26 mouse cellular contexts compared by ENCODE assay signal in the genomic region with DNA sequence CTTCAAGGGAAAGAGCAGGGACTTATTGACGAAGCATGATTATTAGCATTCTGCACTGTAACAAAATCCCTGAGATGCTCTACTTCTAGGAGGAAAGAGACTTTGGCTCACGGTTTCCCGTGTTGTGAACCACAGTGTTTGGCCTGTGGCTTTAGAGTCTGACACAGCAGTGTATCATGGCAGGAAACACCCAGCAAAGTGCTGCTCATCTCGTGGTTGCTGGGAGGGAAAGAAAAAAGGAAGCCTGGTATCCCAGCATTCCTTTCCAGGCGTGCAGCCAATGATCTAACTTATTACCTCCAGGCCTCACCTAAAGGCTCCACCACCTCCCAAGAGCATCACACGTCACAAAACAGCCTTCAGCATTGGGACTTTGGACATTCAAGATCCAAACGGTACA. TPM values are rescaled to one million over a fixed set of nuclear protein-coding genes. Genes with fewer than 3 reads are reported as not detected.
DNase-seq lines count a peak whose midpoint lies in the region; ATAC-seq and TF ChIP-seq lines count a peak whose summit lies in the region.
"Had no signal": no experiment of that assay in that cellular context is flagged by ENCODE, and none has a peak within 500 bp of the region (broad histone marks: within the 10 kb centered on the region; RNA-seq: fewer than 3 reads in every experiment).

No protein-coding gene starts in this region.

- H3K36me3 ChIP-seq in heart, embryonic 10.5 days = peaks cover 28% of the 10 kb centered on the region; the same call in 1 of the 2 replicates
- H3K36me3 ChIP-seq in midbrain, embryonic 11.5 days (ENCODE audit: control insufficient read depth, insufficient read depth, low read length) = no peaks in the 10 kb centered on the region
- H3K36me3 ChIP-seq in midbrain, embryonic 16.5 days (ENCODE audit: control insufficient read depth, insufficient read depth, low read length) = no peaks in the 10 kb centered on the region
- peaks cover 7% of the 10 kb centered on the region for H3K36me3 ChIP-seq in myocyte (ENCODE audit: control insufficient read depth, insufficient read depth)
- H3K36me3 ChIP-seq: hindbrain, embryonic 15.5 days had no signal

- no peak overlapping the region for H3K4me2 ChIP-seq in midbrain, embryonic 11.5 days
- no peak overlapping the region for H3K4me2 ChIP-seq in midbrain, embryonic 16.5 days (ENCODE audit: low read length)
- H3K4me2 ChIP-seq in myocyte (ENCODE audit: low read depth) = peak overlapping the region; percentile 68
- H3K4me2 ChIP-seq: heart, embryonic 12.5 days; hindbrain, embryonic 15.5 days had no signal

- peak overlapping the region; percentile 22; the same call in 1 of the 2 replicates for H3K27ac ChIP-seq in heart, embryonic 10.5 days
- H3K27ac ChIP-seq in midbrain, embryonic 11.5 days (ENCODE audit: low read depth, low read length) = no peak overlapping the region
- no peak overlapping the region for H3K27ac ChIP-seq in midbrain, embryonic 16.5 days (ENCODE audit: low read length)
- H3K27ac ChIP-seq in bone marrow macrophage, adult 2 months (ENCODE audit: insufficient read depth, low read depth, low read length) = peak overlapping the region; percentile 58
- H3K27ac ChIP-seq: embryonic facial prominence, embryonic 10.5 days; forebrain, embryonic 10.5 days; gastrocnemius, adult 2 months; heart, adult 2 months; hindbrain, embryonic 15.5 days had no signal

- intact Hi-C loops in heart, postnatal 25 days (cut with DNase I) = no loop called here
- intact Hi-C loops in left cerebral cortex, postnatal 10 days (cut with DNase I) = no loop called here

- H3K9ac ChIP-seq in midbrain, embryonic 11.5 days (ENCODE audit: low read length) = no peak overlapping the region
- H3K9ac ChIP-seq in midbrain, embryonic 16.5 days (ENCODE audit: low read depth, low read length) = no peak overlapping the region
- H3K9ac ChIP-seq: heart, embryonic 12.5 days; hindbrain, embryonic 15.5 days had no signal

- ATAC-seq in midbrain, embryonic 11.5 days (ENCODE audit: low FRiP score) = no peak
- no peak for ATAC-seq in midbrain, embryonic 16.5 days
- ATAC-seq: activated CD4-positive, CD25-positive, alpha-beta regulatory T cell, adult 4 months; CD4-positive, CD25-positive, alpha-beta regulatory T cell, adult 4 months; forebrain, embryonic 14.5 days; intestine, postnatal 0 days; Patski had no signal

- no peak for TF ChIP-seq POLR2A in bone marrow macrophage, adult 2 months (IDR thresholded peaks at IDR 0.05; ENCODE audit: borderline replicate concordance, low read depth, low read length)
- TF ChIP-seq POLR2A in myocyte (IDR thresholded peaks at IDR 0.05; ENCODE audit: insufficient read length, low read depth) = no peak

- H3K9me3 ChIP-seq in heart, embryonic 10.5 days = no peaks in the 10 kb centered on the region
- no peaks in the 10 kb centered on the region for H3K9me3 ChIP-seq in midbrain, embryonic 11.5 days (ENCODE audit: control insufficient read depth, low read length)
- no peaks in the 10 kb centered on the region for H3K9me3 ChIP-seq in midbrain, embryonic 16.5 days (replicated peaks; ENCODE audit: control insufficient read depth, low read length, poor library complexity, severe bottlenecking)
- H3K9me3 ChIP-seq: embryonic facial prominence, embryonic 10.5 days; forebrain, embryonic 10.5 days; heart, embryonic 12.5 days; hindbrain, embryonic 15.5 days had no signal

- no peak overlapping the region for H3K4me3 ChIP-seq in heart, embryonic 10.5 days
- H3K4me3 ChIP-seq in midbrain, embryonic 11.5 days (ENCODE audit: low read depth, low read length) = no peak overlapping the region
- no peak overlapping the region for H3K4me3 ChIP-seq in midbrain, embryonic 16.5 days (ENCODE audit: low read depth, low read length)
- no peak overlapping the region for H3K4me3 ChIP-seq in bone marrow macrophage, adult 2 months (ENCODE audit: insufficient read depth, low read length)
- H3K4me3 ChIP-seq in myocyte = no peak overlapping the region
- H3K4me3 ChIP-seq: embryonic facial prominence, embryonic 10.5 days; erythroblast, embryonic 14.5 days; forebrain, embryonic 10.5 days; gastrocnemius, adult 2 months; heart, adult 2 months; heart, embryonic 12.5 days; hindbrain, embryonic 15.5 days had no signal

- 75% methylated on average over 7 of the region's 7 CpGs for WGBS in heart, embryonic 10.5 days
- 86% methylated on average over 7 of the region's 7 CpGs for WGBS in midbrain, embryonic 11.5 days
- 81% methylated on average over 7 of the region's 7 CpGs for WGBS in midbrain, embryonic 16.5 days

- peaks cover 15% of the 10 kb centered on the region for H3K4me1 ChIP-seq in heart, embryonic 10.5 days
- H3K4me1 ChIP-seq in midbrain, embryonic 11.5 days (ENCODE audit: control insufficient read depth, insufficient read depth, low read length) = no peaks in the 10 kb centered on the region; the same call in 1 of the 2 replicates
- 0 out of 2 replicates have a peak, but pooled peaks cover 2% of the 10 kb centered on the region for H3K4me1 ChIP-seq in midbrain, embryonic 16.5 days (ENCODE audit: control insufficient read depth, insufficient read depth, low read length)
- peaks cover 40% of the 10 kb centered on the region for H3K4me1 ChIP-seq in bone marrow macrophage, adult 2 months (ENCODE audit: control insufficient read depth, insufficient read depth, low read length)
- H3K4me1 ChIP-seq: hindbrain, embryonic 15.5 days had no signal

- no peak for TF ChIP-seq CTCF in bone marrow macrophage, adult 2 months (IDR thresholded peaks at IDR 0.05; ENCODE audit: low read depth, low read length)

- H3K79me2 ChIP-seq in myocyte (ENCODE audit: control insufficient read depth, insufficient read depth) = no peaks in the 10 kb centered on the region

- H3ac ChIP-seq in myocyte (ENCODE audit: control insufficient read depth, insufficient read length) = no peak overlapping the region

- DNase-seq in heart, embryonic 10.5 days (ENCODE audit: low spot score) = no peak
- no peak for DNase-seq in heart, postnatal 25 days (ENCODE audit: low spot score)
- peak; percentile 51 for DNase-seq in midbrain, embryonic 11.5 days (ENCODE audit: low spot score, missing footprints)
- no peak for DNase-seq in left cerebral cortex, postnatal 10 days (ENCODE audit: extremely low spot score in 1 of 2, low spot score in 2 of 2)
- no peak for DNase-seq in thymus, postnatal 36 days
- DNase-seq: adrenal gland, postnatal 14 days; cerebellum, adult 18-20 months; cerebellum, adult 9-11 months; cerebellum, postnatal 36 days; gastrocnemius, adult 2 months; gastrocnemius, postnatal 25 days; heart, adult 2 months; heart, postnatal 10 days had no signal

- H3K27me3 ChIP-seq in heart, embryonic 10.5 days (ENCODE audit: insufficient read depth, poor library complexity, severe bottlenecking) = no peaks in the 10 kb centered on the region
- no peaks in the 10 kb centered on the region for H3K27me3 ChIP-seq in midbrain, embryonic 11.5 days (ENCODE audit: control insufficient read depth, insufficient read depth, low read length)
- H3K27me3 ChIP-seq in midbrain, embryonic 16.5 days (ENCODE audit: control insufficient read depth, insufficient read depth, low read depth, low read length) = no peaks in the 10 kb centered on the region
- no peaks in the 10 kb centered on the region for H3K27me3 ChIP-seq in myocyte (ENCODE audit: control insufficient read depth, insufficient read depth, insufficient read length)
- H3K27me3 ChIP-seq: heart, embryonic 12.5 days; hindbrain, embryonic 15.5 days; Patski had no signal

TF ChIP-seq in myocyte, 11 proteins besides CTCF, POLR2A, EP300 and RAD21:
- no peak for TF ChIP-seq CEBPB (IDR thresholded peaks at IDR 0.05; ENCODE audit: insufficient read depth, poor library complexity, severe bottlenecking)

RNA-seq across cellular contexts. Expression of a gene that starts 32.7 kb away (rescaled TPM):
- polyA plus RNA-seq in heart, embryonic 10.5 days (2016; fragmentation: Nextera tagmentation; extraction: Ambion mirVana) = 459 and 498 TPM in 2 replicates
- total RNA-seq in heart, postnatal 25 days (2021) = 100 to 1,000 TPM; 141 to 147 TPM
- 414 and 426 TPM in 2 replicates for polyA plus RNA-seq in midbrain, embryonic 11.5 days (2014; fragmentation: Nextera tagmentation; extraction: Ambion mirVana)
- 525 and 552 TPM in 2 replicates for polyA plus RNA-seq in midbrain, embryonic 16.5 days (2015; fragmentation: Nextera tagmentation; extraction: Ambion mirVana)
- 327 and 351 TPM in 2 replicates for polyA plus RNA-seq in bone marrow macrophage, adult 2 months (2012; ENCODE audit: insufficient read depth, insufficient read length, missing spikeins)
- polyA plus RNA-seq in myocyte (2012; fragmentation: generic; extraction: Trizol) = 264 TPM
- total RNA-seq in left cerebral cortex, postnatal 10 days (2021) = 100 to 1,000 TPM; 274 to 290 TPM

RNA-seq across cellular contexts. Expression of a gene that starts 32.8 kb away (rescaled TPM):
- 8.6 and 14.0 TPM in 2 replicates for polyA plus RNA-seq in heart, embryonic 10.5 days (2016; fragmentation: Nextera tagmentation; extraction: Ambion mirVana)
- total RNA-seq in heart, postnatal 25 days (2021) = 10 to 100 TPM in 1 of 2 experiments, 1 to 10 TPM in 1; 9.8 to 10.3 TPM
- 16.5 and 16.9 TPM in 2 replicates for polyA plus RNA-seq in midbrain, embryonic 11.5 days (2014; fragmentation: Nextera tagmentation; extraction: Ambion mirVana)
- 13.9 and 14.5 TPM in 2 replicates for polyA plus RNA-seq in midbrain, embryonic 16.5 days (2015; fragmentation: Nextera tagmentation; extraction: Ambion mirVana)
- 27.7 and 31.0 TPM in 2 replicates for polyA plus RNA-seq in bone marrow macrophage, adult 2 months (2012; ENCODE audit: insufficient read depth, insufficient read length, missing spikeins)
- polyA plus RNA-seq in myocyte (2012; fragmentation: generic; extraction: Trizol) = 16.2 TPM
- 10 to 100 TPM; 62.0 to 62.4 TPM for total RNA-seq in left cerebral cortex, postnatal 10 days (2021)

Comparison
In these comparisons a context has a peak if more than half of its experiments do, and no peak if none do; other contexts are left out.
1. H3K27ac ChIP-seq: peak in heart, embryonic 10.5 days (single experiment) and bone marrow macrophage, adult 2 months (single experiment); none in midbrain, embryonic 11.5 days (single experiment) and midbrain, embryonic 16.5 days (single experiment).